28 mouse cellular contexts compared by ENCODE assay signal in the genomic region with DNA sequence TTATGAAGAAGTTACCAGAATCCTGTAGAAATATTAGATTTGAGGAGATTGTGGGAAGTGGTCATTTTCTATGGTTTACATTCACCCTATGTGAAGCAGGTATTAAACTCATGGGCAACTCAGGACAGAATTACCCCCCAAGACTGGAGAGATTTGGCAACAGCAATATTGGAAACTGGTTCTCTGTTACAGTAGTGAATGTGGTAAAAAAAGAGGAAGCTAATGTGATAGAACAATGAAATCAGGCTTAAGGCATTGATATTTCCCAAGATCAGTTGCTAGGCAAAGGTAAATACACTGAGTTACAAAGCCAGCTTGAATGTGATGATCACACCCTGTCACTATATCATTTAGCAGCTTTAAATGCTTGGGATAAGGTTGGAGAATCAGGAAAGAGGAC. TPM values are rescaled to one million over a fixed set of nuclear protein-coding genes. Genes with fewer than 3 reads are reported as not detected.
"Had no signal": no experiment of that assay in that cellular context is flagged by ENCODE, and none has a peak within 500 bp of the region (broad histone marks: within the 10 kb centered on the region; RNA-seq: fewer than 3 reads in every experiment).

No protein-coding gene starts in this region.

- H3K27ac ChIP-seq: kidney, postnatal 0 days; layer of hippocampus, adult 2 months; limb, embryonic 10.5 days; limb, embryonic 13.5 days; liver, embryonic 12.5 days; liver, embryonic 15.5 days; midbrain, embryonic 12.5 days; midbrain, embryonic 15.5 days; neural tube, embryonic 12.5 days; neural tube, embryonic 15.5 days; stomach, embryonic 15.5 days had no signal

- H3K36me3 ChIP-seq: limb, embryonic 10.5 days; limb, embryonic 13.5 days; liver, embryonic 12.5 days; liver, embryonic 15.5 days; midbrain, embryonic 12.5 days; midbrain, embryonic 15.5 days; neural tube, embryonic 12.5 days; neural tube, embryonic 15.5 days; stomach, embryonic 15.5 days had no signal

- ATAC-seq: intestine, postnatal 0 days; liver, embryonic 12.5 days; midbrain, embryonic 15.5 days had no signal

- H3K4me3 ChIP-seq: layer of hippocampus, adult 2 months; limb, embryonic 10.5 days; limb, embryonic 13.5 days; liver, embryonic 12.5 days; liver, embryonic 15.5 days; midbrain, embryonic 12.5 days; midbrain, embryonic 15.5 days; neural tube, embryonic 12.5 days; neural tube, embryonic 15.5 days; stomach, embryonic 15.5 days had no signal

- H3K27me3 ChIP-seq: limb, embryonic 13.5 days; liver, embryonic 12.5 days; liver, embryonic 15.5 days; midbrain, embryonic 12.5 days; midbrain, embryonic 15.5 days; neural tube, embryonic 12.5 days; neural tube, embryonic 15.5 days; stomach, embryonic 15.5 days had no signal

- H3K9me3 ChIP-seq: limb, embryonic 10.5 days; limb, embryonic 13.5 days; liver, embryonic 12.5 days; liver, embryonic 15.5 days; midbrain, embryonic 12.5 days; midbrain, embryonic 15.5 days; neural tube, embryonic 12.5 days; neural tube, embryonic 15.5 days; stomach, embryonic 15.5 days had no signal

- DNase-seq: kidney, adult 2 months; kidney, postnatal 25 days; layer of hippocampus, adult 9-11 months; liver; lung, embryonic 14.5 days; lung, postnatal 10 days; right cerebral cortex, adult 18-20 months; right cerebral cortex, postnatal 14 days; spleen, adult 18-20 months; thymus, postnatal 36 days had no signal

- H3K4me2 ChIP-seq: limb, embryonic 13.5 days; liver, embryonic 12.5 days; liver, embryonic 15.5 days; lung, embryonic 14.5 days; midbrain, embryonic 12.5 days; midbrain, embryonic 15.5 days; neural tube, embryonic 12.5 days; neural tube, embryonic 15.5 days; stomach, embryonic 15.5 days had no signal

- H3K4me1 ChIP-seq: limb, embryonic 10.5 days; limb, embryonic 13.5 days; liver, embryonic 12.5 days; liver, embryonic 15.5 days; midbrain, embryonic 12.5 days; midbrain, embryonic 15.5 days; neural tube, embryonic 12.5 days; neural tube, embryonic 15.5 days; stomach, embryonic 15.5 days had no signal

- H3K9ac ChIP-seq: limb, embryonic 13.5 days; liver, embryonic 12.5 days; liver, embryonic 15.5 days; lung, embryonic 14.5 days; midbrain, embryonic 12.5 days; midbrain, embryonic 15.5 days; neural tube, embryonic 12.5 days; neural tube, embryonic 15.5 days; stomach, embryonic 15.5 days had no signal

RNA-seq across cellular contexts. Expression of a gene that starts 6.9 kb away (rescaled TPM):
- total RNA-seq: layer of hippocampus, adult 2 months; layer of hippocampus, postnatal 25 days; left cerebral cortex, adult 18-20 months; left cerebral cortex, postnatal 25 days had no signal
- polyA plus RNA-seq: intestine, postnatal 0 days; kidney, adult 2 months; kidney, embryonic 14.5 days; kidney, postnatal 0 days; large intestine, adult 2 months; limb, embryonic 10.5 days; limb, embryonic 13.5 days; liver, embryonic 12.5 days; liver, embryonic 15.5 days; lung, embryonic 14.5 days; midbrain, embryonic 12.5 days; midbrain, embryonic 15.5 days; neural tube, embryonic 12.5 days; neural tube, embryonic 15.5 days; stomach, embryonic 15.5 days; urinary bladder, adult 2 months had no signal

RNA-seq across cellular contexts. Expression of a gene that starts 18.8 kb away (rescaled TPM):
- total RNA-seq: layer of hippocampus, adult 2 months; layer of hippocampus, postnatal 25 days; left cerebral cortex, adult 18-20 months; left cerebral cortex, postnatal 25 days had no signal
- polyA plus RNA-seq: intestine, postnatal 0 days; kidney, embryonic 14.5 days; kidney, postnatal 0 days; large intestine, adult 2 months; limb, embryonic 10.5 days; limb, embryonic 13.5 days; liver, embryonic 12.5 days; liver, embryonic 15.5 days; lung, embryonic 14.5 days; midbrain, embryonic 12.5 days; midbrain, embryonic 15.5 days; neural tube, embryonic 12.5 days; neural tube, embryonic 15.5 days; stomach, embryonic 15.5 days; urinary bladder, adult 2 months had no signal

RNA-seq across cellular contexts. Expression of a gene that starts 38.2 kb away (rescaled TPM):
- total RNA-seq: layer of hippocampus, adult 2 months; layer of hippocampus, postnatal 25 days; left cerebral cortex, adult 18-20 months; left cerebral cortex, postnatal 25 days had no signal
- polyA plus RNA-seq: intestine, postnatal 0 days; kidney, adult 2 months; kidney, embryonic 14.5 days; kidney, postnatal 0 days; limb, embryonic 10.5 days; limb, embryonic 13.5 days; liver, embryonic 12.5 days; liver, embryonic 15.5 days; lung, embryonic 14.5 days; midbrain, embryonic 12.5 days; midbrain, embryonic 15.5 days; neural tube, embryonic 12.5 days; neural tube, embryonic 15.5 days; stomach, embryonic 15.5 days; urinary bladder, adult 2 months had no signal
